Comparison of ENCODE assay signal across 22 mouse cellular contexts in the genomic region with DNA sequence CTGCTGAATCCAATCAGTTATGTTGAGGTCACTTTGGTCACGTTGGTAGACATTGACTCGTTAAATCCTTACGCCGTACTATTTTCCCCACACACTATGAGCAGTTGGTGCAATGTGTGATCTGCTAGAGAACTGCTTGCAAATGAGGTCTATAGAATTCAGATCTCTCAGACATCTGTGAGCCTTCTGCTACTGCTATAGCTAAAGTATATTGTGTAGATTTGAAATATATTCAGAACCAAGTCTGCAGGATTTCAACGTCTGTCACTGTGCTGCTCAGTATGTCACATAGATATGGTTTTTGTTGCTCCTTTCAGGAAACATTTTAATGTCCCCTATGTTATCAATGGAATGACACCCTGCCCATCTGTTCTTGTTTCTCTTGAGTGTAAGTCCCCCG.
"Had no signal": no experiment of that assay in that cellular context is flagged by ENCODE, and none has a peak within 500 bp of the region (broad histone marks: within the 10 kb centered on the region; RNA-seq: fewer than 3 reads in every experiment).

No protein-coding gene starts in this region.

- DNase-seq: kidney, postnatal 10 days; kidney, postnatal 36 days; liver; lung, adult 18-20 months; lung, postnatal 10 days; lung, postnatal 36 days; midbrain, embryonic 14.5 days; right cerebral cortex, adult 18-20 months; right cerebral cortex, postnatal 14 days; right cerebral cortex, postnatal 4 days; thymus, adult 2 months; thymus, postnatal 14 days; thymus, postnatal 4 days had no signal

- H3K4me3 ChIP-seq: kidney, embryonic 15.5 days; limb, embryonic 10.5 days; limb, embryonic 13.5 days; liver, embryonic 12.5 days; liver, embryonic 15.5 days; lung, embryonic 15.5 days; megakaryocyte, embryonic 14.5 days; midbrain, embryonic 10.5 days had no signal

- H3K36me3 ChIP-seq: kidney, embryonic 15.5 days; limb, embryonic 10.5 days; limb, embryonic 13.5 days; liver, embryonic 12.5 days; liver, embryonic 15.5 days; lung, embryonic 15.5 days; midbrain, embryonic 10.5 days had no signal

- H3K27me3 ChIP-seq: kidney, embryonic 15.5 days; limb, embryonic 13.5 days; liver, embryonic 12.5 days; liver, embryonic 15.5 days; lung, embryonic 15.5 days had no signal

- H3K9ac ChIP-seq: kidney, embryonic 15.5 days; limb, embryonic 13.5 days; liver, embryonic 12.5 days; liver, embryonic 15.5 days; lung, embryonic 15.5 days had no signal

- H3K4me2 ChIP-seq: kidney, embryonic 15.5 days; limb, embryonic 13.5 days; liver, embryonic 12.5 days; liver, embryonic 15.5 days; lung, embryonic 15.5 days had no signal

- H3K9me3 ChIP-seq: kidney, embryonic 15.5 days; limb, embryonic 10.5 days; limb, embryonic 13.5 days; liver, embryonic 12.5 days; liver, embryonic 15.5 days; lung, embryonic 15.5 days; megakaryocyte, embryonic 14.5 days; midbrain, embryonic 10.5 days had no signal

- H3K4me1 ChIP-seq: liver, embryonic 12.5 days; lung, embryonic 15.5 days had no signal

- H3K27ac ChIP-seq: kidney, embryonic 15.5 days; limb, embryonic 10.5 days; limb, embryonic 13.5 days; liver, embryonic 12.5 days; liver, embryonic 15.5 days; lung, embryonic 15.5 days; midbrain, embryonic 10.5 days; stomach, postnatal 0 days had no signal

- ATAC-seq: liver, embryonic 12.5 days had no signal
